Mouse (Mus musculus): ENCODE data around the gene Fbxl21.

DNA sequence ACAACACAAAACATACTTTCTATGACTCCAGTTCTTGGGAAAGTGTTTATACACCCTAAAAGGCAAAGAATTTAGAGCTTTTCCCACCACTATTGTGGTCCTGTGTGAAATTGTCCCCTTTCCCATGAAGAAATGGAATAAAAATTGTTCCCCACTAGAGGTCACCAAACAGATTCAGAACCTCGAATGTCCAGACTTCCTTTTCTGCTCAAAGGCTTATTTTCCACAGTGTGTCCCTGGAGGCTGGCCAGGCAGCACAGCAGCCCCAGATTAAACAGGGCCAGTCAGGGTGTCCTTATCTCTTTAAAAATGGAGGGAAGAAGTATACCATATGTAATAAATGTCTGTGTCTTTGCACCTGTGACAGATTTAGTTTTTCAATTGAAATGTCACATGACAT is 33.7 kb downstream of the Fbxl21 start:
- no peak for TF ChIP-seq ZNF384 (IDR thresholded peaks at IDR 0.05; ENCODE audit: low read depth, low read length)
- TF ChIP-seq MAFK (IDR thresholded peaks at IDR 0.05; ENCODE audit: insufficient read depth, low read depth, low read length) = no peak
- no peak for TF ChIP-seq HCFC1 (IDR thresholded peaks at IDR 0.05; ENCODE audit: borderline replicate concordance, insufficient read depth, low read length)
- no peak for TF ChIP-seq ZC3H11A (IDR thresholded peaks at IDR 0.05; ENCODE audit: borderline replicate concordance, low read depth, low read length)
- TF ChIP-seq CHD2 (IDR thresholded peaks at IDR 0.05; ENCODE audit: low read depth, low read length) = no peak

Data from ES-E14 (cell line).